Mouse (Mus musculus) lung, embryonic 15.5 days (tissue): ENCODE results near the gene Pam. TPM values are rescaled to one million over a fixed set of nuclear protein-coding genes. Genes with fewer than 3 reads are reported as not detected.

Experiments
- ATAC-seq: fragments of 200-750 bp; cut with Nextera tagmentation; 2 replicates; pipeline ENCODE4 v1.8.0; 2017; ENCODE audit warnings: moderate number of reproducible peaks, borderline replicate concordance; ENCODE audit not compliant: low FRiP score, low TSS enrichment; ENCODE audit errors: extremely low read depth
- H3K27ac ChIP-seq: fragments of 300-500 bp; sonication (generic); 2 replicates; pipeline ENCODE4 v1.5.1; 2015; ENCODE audit warnings: moderate library complexity, mild to moderate bottlenecking, inconsistent platforms
- H3K27me3 ChIP-seq: fragments of 300-500 bp; sonication (generic); 2 replicates; pipeline ENCODE4 v1.6.1; 2015; ENCODE audit warnings: inconsistent platforms
- H3K36me3 ChIP-seq: fragments of 300-500 bp; sonication (generic); 2 replicates; pipeline ENCODE4 v1.6.1; 2015; ENCODE audit warnings: inconsistent platforms
- H3K4me1 ChIP-seq: fragments of 300-500 bp; sonication (generic); 2 replicates; pipeline ENCODE4 v1.6.1; 2015; ENCODE audit warnings: inconsistent platforms
- H3K4me2 ChIP-seq: fragments of 300-500 bp; sonication (generic); 2 replicates; pipeline ENCODE4 v1.6.1; 2015; ENCODE audit warnings: inconsistent platforms, mild to moderate bottlenecking, moderate library complexity
- H3K4me3 ChIP-seq: fragments of 300-500 bp; sonication (generic); 2 replicates; pipeline ENCODE4 v1.5.1; 2015; ENCODE audit warnings: mild to moderate bottlenecking, inconsistent platforms
- H3K9ac ChIP-seq: fragments of 300-500 bp; sonication (generic); 2 replicates; pipeline ENCODE4 v1.6.1; 2015; ENCODE audit warnings: inconsistent platforms
- H3K9me3 ChIP-seq: fragments of 300-500 bp; sonication (generic); 2 replicates; pipeline ENCODE4 v1.6.1; 2016; ENCODE audit warnings: inconsistent platforms
- WGBS: fragments of 180-500 bp; shearing (Covaris S2); methylation state at CpG from one replicate; pipeline ENCODE4 v1.1.7; 2015; 5-methylcytosine and 5-hydroxymethylcytosine counted together
- polyA plus RNA-seq: library from polyadenylated mRNA; unstranded; fragments of >200 nt; fragmentation: Nextera tagmentation; extraction: Ambion mirVana; gene quantifications from 2 replicates; pipeline ENCODE4 v1.2.1, GENCODE M21; 2015

Gene Pam
- polyA plus RNA-seq, 1 experiment from 2014 or later: 52.7 TPM

DNA sequence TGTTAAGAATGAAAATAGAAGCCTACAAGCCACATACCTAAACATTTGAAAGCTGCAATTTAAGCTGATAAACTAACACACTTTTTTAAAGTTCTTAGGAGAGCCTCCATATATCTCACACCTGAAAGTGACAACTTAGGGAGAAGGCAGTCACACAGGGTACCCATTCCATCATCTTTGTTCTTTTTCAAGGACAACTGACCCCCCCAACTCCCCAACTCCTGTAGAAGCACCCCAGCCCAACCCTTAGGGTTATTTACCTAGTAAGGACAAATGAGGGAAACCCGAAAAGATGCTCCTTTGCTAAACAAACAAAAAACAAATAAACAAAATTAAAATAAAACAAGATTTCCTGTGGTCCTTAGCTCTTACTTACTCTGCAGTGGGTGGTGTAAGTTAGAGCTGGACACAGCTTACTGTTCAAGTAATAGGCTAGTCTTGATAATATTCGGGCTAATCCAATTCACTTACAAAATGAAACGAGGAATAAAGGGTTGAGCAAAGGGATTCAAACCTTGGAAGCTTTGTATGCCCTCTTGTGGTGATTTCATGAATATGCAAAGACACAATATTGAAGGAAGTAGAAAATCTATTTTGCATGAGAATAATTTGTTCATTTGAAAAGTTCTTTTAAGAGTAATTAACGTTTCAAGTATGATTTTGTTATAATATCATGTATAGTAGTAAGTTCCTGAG, 293.1 kb downstream of the Pam start:
- Histone ChIP-seq H3K36me3 (no peaks in the 10 kb centered on the region), H3K27ac (no peak overlapping the region), H3K9me3 (no peaks in the 10 kb centered on the region), H3K9ac (no peak overlapping the region), H3K4me1 (no peaks in the 10 kb centered on the region), H3K4me3 (no peak overlapping the region), H3K4me2 (no peak overlapping the region), H3K27me3 (no peaks in the 10 kb centered on the region)
- ATAC-seq: no peak
- 39% methylated on average over 4 of the region's 4 CpGs for WGBS

DNA sequence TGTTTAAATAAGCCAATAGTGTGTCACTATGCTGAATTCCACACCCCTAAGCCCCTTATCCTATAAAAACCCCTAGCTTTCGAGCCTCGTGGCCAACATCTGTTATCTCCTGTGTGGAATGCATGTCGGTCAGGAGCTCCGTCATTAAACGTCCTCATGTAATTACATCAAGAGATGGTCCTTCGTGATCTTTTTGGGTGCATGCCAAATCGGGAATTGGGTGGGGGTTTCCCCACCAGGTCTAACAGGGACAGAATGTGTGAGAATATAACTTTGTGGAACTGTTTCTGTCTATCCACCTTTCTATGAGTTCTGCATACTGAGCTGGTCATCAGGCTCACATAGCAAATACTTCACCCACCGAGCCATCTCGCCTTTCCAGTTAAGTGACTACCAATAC, 299.5 kb downstream of the Pam start:
- H3K4me1 ChIP-seq: no peaks in the 10 kb centered on the region
- no peak overlapping the region for H3K4me3 ChIP-seq
- no peaks in the 10 kb centered on the region for H3K36me3 ChIP-seq
- no peaks in the 10 kb centered on the region for H3K9me3 ChIP-seq
- H3K9ac ChIP-seq: no peak overlapping the region
- 48% methylated on average over 9 of the region's 9 CpGs for WGBS
- ATAC-seq: no peak
- H3K27ac ChIP-seq: no peak overlapping the region
- no peaks in the 10 kb centered on the region for H3K27me3 ChIP-seq
- H3K4me2 ChIP-seq: no peak overlapping the region

- Histone ChIP-seq H3K4me3 (no peak overlapping the region), H3K9me3 (no peaks in the 10 kb centered on the region), H3K36me3 (no peaks in the 10 kb centered on the region), H3K27ac (no peak overlapping the region), H3K9ac (no peak overlapping the region), H3K27me3 (no peaks in the 10 kb centered on the region), H3K4me2 (no peak overlapping the region), H3K4me1 (no peaks in the 10 kb centered on the region)
- no peak for ATAC-seq
- WGBS: 91% methylated on average over 3 of the region's 3 CpGs
Measured at GRCm38 (mm10) chr1:97794110-97794509, 301.3 kb downstream of the Pam start.

GRCm38 (mm10) chr1:97788490-97788889, 307.0 kb downstream of the Pam start:
- no peak overlapping the region for H3K27ac ChIP-seq
- no peak overlapping the region for H3K9ac ChIP-seq
- no peak overlapping the region for H3K4me3 ChIP-seq
- no peaks in the 10 kb centered on the region for H3K9me3 ChIP-seq
- no peaks in the 10 kb centered on the region for H3K27me3 ChIP-seq
- H3K4me1 ChIP-seq: no peaks in the 10 kb centered on the region
- no peak for ATAC-seq
- 82% methylated on average over 2 of the region's 2 CpGs for WGBS
- no peak overlapping the region for H3K4me2 ChIP-seq
- no peaks in the 10 kb centered on the region for H3K36me3 ChIP-seq

DNA sequence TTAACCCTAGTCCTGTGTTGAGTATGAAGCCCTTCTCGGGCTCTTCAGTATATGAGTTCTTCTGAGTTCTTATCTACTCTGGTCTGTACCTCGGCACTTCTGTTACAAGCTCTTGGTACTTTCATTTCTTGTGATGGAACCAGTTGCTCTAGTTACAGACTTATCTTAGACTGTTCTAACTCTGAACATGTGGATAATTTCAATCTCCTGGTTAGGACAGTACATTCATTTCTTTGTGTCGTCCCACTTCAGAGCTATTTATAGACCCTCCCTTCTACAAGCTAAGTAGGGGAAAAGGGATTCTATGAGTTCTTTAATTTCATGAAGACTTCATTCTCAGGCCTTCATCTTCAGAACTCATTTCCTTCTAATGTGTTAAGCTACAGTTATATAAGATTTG, 307.8 kb downstream of the Pam start:
- Histone ChIP-seq H3K27ac (no peak overlapping the region), H3K9me3 (no peaks in the 10 kb centered on the region), H3K9ac (no peak overlapping the region), H3K27me3 (no peaks in the 10 kb centered on the region), H3K4me2 (no peak overlapping the region), H3K4me3 (no peak overlapping the region), H3K4me1 (no peaks in the 10 kb centered on the region), H3K36me3 (no peaks in the 10 kb centered on the region)
- WGBS: 61% methylated on average over 3 of the region's 3 CpGs
- ATAC-seq: no peak

DNA sequence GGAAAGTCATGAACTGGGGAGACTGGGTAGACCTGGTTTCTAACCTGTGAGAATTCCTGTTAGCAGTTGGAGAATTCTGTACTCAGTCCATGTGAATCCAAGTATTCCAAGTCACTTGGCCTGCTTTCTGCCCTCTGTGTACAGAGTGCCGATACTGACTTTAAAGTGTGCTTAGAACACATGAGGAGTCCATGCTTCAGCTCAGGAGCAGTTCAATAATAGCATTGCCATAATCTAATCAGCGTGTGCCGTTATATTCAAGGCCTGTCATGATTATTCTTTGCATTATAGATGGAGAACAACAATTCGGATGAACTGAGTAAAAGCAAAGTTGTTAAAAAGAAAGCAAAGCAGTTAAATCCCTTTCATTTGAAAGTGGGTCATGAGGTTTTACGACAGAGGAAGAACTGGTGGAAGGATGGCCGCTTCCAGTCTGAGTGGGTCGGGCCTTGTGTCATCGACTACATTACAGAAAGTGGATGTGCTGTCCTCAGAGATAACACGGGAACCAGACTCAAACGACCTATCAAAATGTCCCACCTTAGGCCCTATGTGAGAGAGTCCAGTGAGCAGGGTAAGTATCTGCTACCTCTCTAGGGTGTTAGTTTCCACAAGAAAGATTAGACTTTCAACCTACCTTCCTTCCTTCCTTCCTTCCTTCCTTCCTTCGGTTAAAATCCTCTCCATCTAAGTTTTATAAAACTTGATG, 309.6 kb downstream of the Pam start:
- Histone ChIP-seq H3K4me2 (no peak overlapping the region), H3K27ac (no peak overlapping the region), H3K4me1 (no peaks in the 10 kb centered on the region), H3K4me3 (no peak overlapping the region), H3K9ac (no peak overlapping the region), H3K9me3 (no peaks in the 10 kb centered on the region), H3K27me3 (no peaks in the 10 kb centered on the region), H3K36me3 (no peaks in the 10 kb centered on the region)
- 85% methylated on average over 11 of the region's 11 CpGs for WGBS
- ATAC-seq: no peak

GRCm38 (mm10) chr1:97784928-97785327, 310.5 kb downstream of the Pam start:
- no peak for ATAC-seq
- H3K27ac ChIP-seq: no peak overlapping the region
- H3K4me2 ChIP-seq: no peak overlapping the region
- no peaks in the 10 kb centered on the region for H3K4me1 ChIP-seq
- no peaks in the 10 kb centered on the region for H3K9me3 ChIP-seq
- no peaks in the 10 kb centered on the region for H3K36me3 ChIP-seq
- H3K4me3 ChIP-seq: no peak overlapping the region
- WGBS: 62% methylated on average over 7 of the region's 7 CpGs
- H3K9ac ChIP-seq: no peak overlapping the region
- no peaks in the 10 kb centered on the region for H3K27me3 ChIP-seq

GRCm38 (mm10) chr1:97781674-97782073, 313.8 kb downstream of the Pam start:
- H3K36me3 ChIP-seq: 0 out of 2 replicates have a peak, but pooled peaks cover 2% of the 10 kb centered on the region
- H3K4me2 ChIP-seq: no peak overlapping the region
- H3K4me1 ChIP-seq: no peaks in the 10 kb centered on the region
- no peak for ATAC-seq
- H3K9ac ChIP-seq: no peak overlapping the region
- 95% methylated on average over 7 of the region's 7 CpGs for WGBS
- H3K27me3 ChIP-seq: no peaks in the 10 kb centered on the region
- no peak overlapping the region for H3K27ac ChIP-seq
- no peak overlapping the region for H3K4me3 ChIP-seq
- no peaks in the 10 kb centered on the region for H3K9me3 ChIP-seq

GRCm38 (mm10) chr1:97773973-97774372, 321.5 kb downstream of the Pam start:
- H3K36me3 ChIP-seq: 0 out of 2 replicates have a peak, but pooled peaks cover 2% of the 10 kb centered on the region
- peaks cover 4% of the 10 kb centered on the region for H3K4me1 ChIP-seq
- no peaks in the 10 kb centered on the region for H3K9me3 ChIP-seq
- no peak overlapping the region for H3K27ac ChIP-seq
- ATAC-seq: no peak
- H3K4me2 ChIP-seq: no peak overlapping the region
- no peak overlapping the region for H3K4me3 ChIP-seq
- H3K27me3 ChIP-seq: no peaks in the 10 kb centered on the region
- 98% methylated on average over 2 of the region's 2 CpGs for WGBS
- H3K9ac ChIP-seq: no peak overlapping the region

DNA sequence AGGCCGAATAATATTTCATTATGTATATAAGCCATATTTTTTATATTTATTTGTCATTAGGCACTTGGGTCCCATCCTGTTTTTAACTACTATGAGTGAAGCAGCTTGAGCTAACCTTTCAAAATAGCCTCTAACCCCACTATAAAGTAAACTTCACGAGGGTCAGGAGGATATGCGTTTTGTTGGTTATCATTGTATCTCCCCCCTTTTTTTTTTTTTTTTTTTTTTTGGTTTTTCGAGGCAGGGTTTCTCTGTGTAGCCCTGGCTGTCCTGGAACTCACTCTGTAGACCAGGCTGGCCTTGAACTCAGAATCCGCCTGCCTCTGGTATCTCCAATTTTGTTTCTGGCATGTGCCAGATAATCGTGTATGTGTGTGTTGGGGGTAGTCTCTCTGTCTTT, 322.1 kb downstream of the Pam start:
- no peak overlapping the region for H3K9ac ChIP-seq
- no peaks in the 10 kb centered on the region for H3K27me3 ChIP-seq
- no peak overlapping the region for H3K4me3 ChIP-seq
- H3K9me3 ChIP-seq: no peaks in the 10 kb centered on the region
- WGBS: 79% methylated on average over 6 of the region's 6 CpGs
- 0 out of 2 replicates have a peak, but pooled peaks cover 2% of the 10 kb centered on the region for H3K36me3 ChIP-seq
- H3K27ac ChIP-seq: no peak overlapping the region
- ATAC-seq: no peak
- H3K4me2 ChIP-seq: no peak overlapping the region
- peaks cover 7% of the 10 kb centered on the region for H3K4me1 ChIP-seq

- Histone ChIP-seq H3K9me3 (no peaks in the 10 kb centered on the region), H3K4me3 (no peak overlapping the region), H3K27ac (no peak overlapping the region), H3K36me3 (no peaks in the 10 kb centered on the region), H3K27me3 (no peaks in the 10 kb centered on the region), H3K4me1 (peaks cover 15% of the 10 kb centered on the region), H3K4me2 (no peak overlapping the region), H3K9ac (no peak overlapping the region)
- WGBS: 95% methylated on average over 5 of the region's 5 CpGs
- ATAC-seq: no peak
Measured at GRCm38 (mm10) chr1:97771727-97772126, 323.7 kb downstream of the Pam start.

GRCm38 (mm10) chr1:97771118-97771517, 324.3 kb downstream of the Pam start:
- no peak for ATAC-seq
- H3K4me1 ChIP-seq: peaks cover 15% of the 10 kb centered on the region
- WGBS: 52% methylated on average over 7 of the region's 7 CpGs
- 0 out of 2 replicates have a peak overlapping the region, but pooled peaks have one; percentile 7 for H3K9ac ChIP-seq
- H3K4me2 ChIP-seq: peak overlapping the region; percentile 71
- no peak overlapping the region for H3K27ac ChIP-seq
- peak overlapping the region; percentile 80; the same call in 1 of the 2 replicates for H3K4me3 ChIP-seq
- H3K27me3 ChIP-seq: no peaks in the 10 kb centered on the region
- H3K9me3 ChIP-seq: no peaks in the 10 kb centered on the region
- no peaks in the 10 kb centered on the region for H3K36me3 ChIP-seq
